Mouse (Mus musculus) hindbrain, embryonic 11.5 days (tissue): Measurements from ENCODE around the gene Gstz1. TPM values are rescaled to one million over a fixed set of nuclear protein-coding genes. Genes with fewer than 3 reads are reported as not detected.

ENCODE experiments used
- ATAC-seq: fragments of 200-750 bp; cut with Nextera tagmentation; 2 replicates; pipeline ENCODE4 v1.8.0; 2017; ENCODE audit warnings: mild to moderate bottlenecking, moderate TSS enrichment, moderate library complexity; ENCODE audit not compliant: low FRiP score
- DNase-seq: peaks from one replicate; pipeline ENCODE4 v3.0.0-alpha.2; 2015; ENCODE audit warnings: low spot score
- H3K27ac ChIP-seq: fragments of 300-500 bp; sonication (generic); 2 replicates; pipeline ENCODE4 v1.5.1; 2014; ENCODE audit warnings: mild to moderate bottlenecking, low read depth, low read length
- H3K27me3 ChIP-seq: fragments of 300-500 bp; sonication (generic); 2 replicates; pipeline ENCODE4 v1.6.1; 2014; ENCODE audit warnings: mild to moderate bottlenecking, low read length, moderate library complexity, mixed read lengths; ENCODE audit not compliant: control insufficient read depth, insufficient read depth
- H3K36me3 ChIP-seq: fragments of 300-500 bp; sonication (generic); 2 replicates; pipeline ENCODE4 v1.6.1; 2014; ENCODE audit warnings: mild to moderate bottlenecking, low read length, moderate library complexity, mixed read lengths; ENCODE audit not compliant: control insufficient read depth, insufficient read depth
- H3K4me1 ChIP-seq: fragments of 300-500 bp; sonication (generic); replicated peaks from 2 replicates; pipeline ENCODE4 v1.6.1; 2014; ENCODE audit warnings: low read length, mixed read lengths; ENCODE audit not compliant: control insufficient read depth, insufficient read depth
- H3K4me2 ChIP-seq: fragments of 300-500 bp; sonication (generic); replicated peaks from 2 replicates; pipeline ENCODE4 v1.6.1; 2014; ENCODE audit warnings: mild to moderate bottlenecking, low read depth, low read length
- H3K4me3 ChIP-seq: fragments of 300-500 bp; sonication (generic); 2 replicates; pipeline ENCODE4 v1.5.1; 2014; ENCODE audit warnings: low read depth, low read length
- H3K9ac ChIP-seq: fragments of 300-500 bp; sonication (generic); 2 replicates; pipeline ENCODE4 v1.6.1; 2014; ENCODE audit warnings: low read depth, low read length
- H3K9me3 ChIP-seq: fragments of 300-500 bp; sonication (generic); 2 replicates; pipeline ENCODE4 v1.6.1; 2016; ENCODE audit warnings: low read length; ENCODE audit not compliant: control insufficient read depth
- WGBS: fragments of 180-500 bp; shearing (Covaris S2); extraction: QIAGEN DNeasy Blood & Tissue Kit; methylation state at CpG from one replicate; pipeline ENCODE4 v1.1.7; 2014; 5-methylcytosine and 5-hydroxymethylcytosine counted together
- polyA plus RNA-seq: library from polyadenylated mRNA; unstranded; fragments of >200 nt; fragmentation: Nextera tagmentation; extraction: Ambion mirVana; gene quantifications from 2 replicates; pipeline ENCODE4 v1.2.1, GENCODE M21; 2014

Gene Gstz1
- 26.0 and 31.4 TPM in 2 replicates for polyA plus RNA-seq

DNA sequence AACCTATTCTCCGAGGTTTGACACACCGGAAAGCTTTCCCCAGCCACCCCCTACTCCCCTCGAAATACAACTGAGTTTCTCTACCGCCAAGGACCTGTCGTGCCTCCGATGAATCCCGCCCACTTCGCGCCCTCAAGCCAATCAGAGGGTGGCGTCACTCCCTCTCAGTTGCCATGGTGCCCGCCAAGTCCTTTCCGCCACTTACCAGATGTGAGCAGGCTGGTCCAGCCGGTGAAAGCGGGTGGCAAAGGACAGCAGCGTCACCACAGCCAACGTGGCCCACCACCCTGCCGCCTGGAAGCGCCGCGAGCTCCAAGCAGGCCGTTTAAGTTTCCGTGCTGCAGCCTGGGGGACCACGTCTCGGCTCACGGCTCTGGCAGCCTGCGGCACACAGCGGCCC lies at the start of gene Gstz1:
Gene Gstz1, plus strand, starts transcription at position 200 of the 400 bp plus-strand sequence.
- ATAC-seq = peak; percentile 93
- Histone ChIP-seq H3K4me1 (no peaks in the 10 kb centered on the region), H3K4me2 (peak within 1 kb of the TSS; percentile 61), H3K4me3 (peak within 1 kb of the TSS; percentile 83), H3K36me3 (no peaks in the 10 kb centered on the region), H3K9ac (peak within 1 kb of the TSS; percentile 84), H3K9me3 (no peaks in the 10 kb centered on the region), H3K27ac (peak within 1 kb of the TSS; percentile 92), H3K27me3 (no peaks in the 10 kb centered on the region)
- 0% methylated on average over 27 of the region's 27 CpGs for WGBS
- peak; percentile 92 for DNase-seq

DNA sequence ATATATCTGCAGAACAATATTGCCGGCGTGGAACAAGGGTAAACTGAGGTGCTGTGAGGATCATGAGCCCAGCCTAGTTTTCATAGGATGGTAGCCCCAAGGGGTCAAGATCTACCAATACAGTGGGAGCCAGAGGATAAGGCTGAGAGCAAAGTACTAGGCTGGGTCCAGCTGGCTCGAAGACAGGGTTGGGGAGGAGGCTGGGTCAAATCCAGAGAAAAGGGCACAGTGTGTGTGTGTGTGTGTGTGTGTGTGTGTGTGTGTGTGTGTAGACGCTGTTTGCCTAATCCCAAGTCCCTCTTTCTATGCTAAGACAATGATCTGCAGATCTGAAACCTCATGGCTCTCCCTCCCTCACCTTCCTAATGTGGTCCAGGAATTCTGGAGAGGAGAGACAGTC lies 46.6 kb upstream of the Gstz1 start:
- Histone ChIP-seq H3K9ac (no peak overlapping the region), H3K4me1 (peaks cover 6% of the 10 kb centered on the region; the same call in 1 of the 2 replicates), H3K9me3 (no peaks in the 10 kb centered on the region), H3K36me3 (no peaks in the 10 kb centered on the region), H3K27ac (no peak overlapping the region), H3K4me3 (no peak overlapping the region), H3K4me2 (no peak overlapping the region), H3K27me3 (peaks cover 10% of the 10 kb centered on the region)
- ATAC-seq = no peak
- no peak for DNase-seq
- 83% methylated on average over 4 of the region's 4 CpGs for WGBS

DNA sequence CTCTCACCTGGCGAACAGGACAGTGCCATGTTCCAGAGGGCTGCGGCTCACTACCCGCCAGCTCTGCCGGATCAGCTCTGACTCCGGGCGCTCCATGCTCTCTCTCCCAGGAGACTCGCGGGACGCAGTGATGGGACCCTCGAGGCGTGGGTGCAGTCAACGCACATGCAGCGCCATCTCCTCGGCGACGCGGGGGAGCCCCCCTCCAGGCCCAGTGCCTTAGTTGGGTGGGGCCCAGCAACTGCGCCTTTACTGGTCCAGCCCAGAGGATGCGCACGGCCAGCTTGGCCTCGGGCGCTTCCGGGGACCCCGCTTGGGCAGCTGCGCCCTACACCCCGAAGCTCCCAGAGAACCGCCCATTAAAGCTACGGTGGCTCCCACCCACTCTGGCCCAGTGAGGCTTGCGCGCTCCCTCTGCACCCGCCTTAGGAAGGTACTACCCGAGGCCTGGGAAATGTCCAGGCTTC lies 44.8 kb upstream of the Gstz1 start, which contains the start of gene Ngb:
Gene Ngb, minus strand, starts transcription at position 375 of the 467 bp plus-strand sequence.
- ATAC-seq (no peak), DNase-seq (peak; percentile 15)
- no peak within 1 kb of the TSS for H3K9ac ChIP-seq
- H3K9me3 ChIP-seq = no peaks in the 10 kb centered on the region
- H3K27ac ChIP-seq = no peak within 1 kb of the TSS
- peaks cover 6% of the 10 kb centered on the region; the same call in 1 of the 2 replicates for H3K4me1 ChIP-seq
- WGBS = 3% methylated on average over 32 of the region's 32 CpGs
- H3K27me3 ChIP-seq = peaks cover 10% of the 10 kb centered on the region
- H3K4me3 ChIP-seq = peak within 1 kb of the TSS; percentile 25
- no peaks in the 10 kb centered on the region for H3K36me3 ChIP-seq
- H3K4me2 ChIP-seq = peak within 1 kb of the TSS; percentile 44

DNA sequence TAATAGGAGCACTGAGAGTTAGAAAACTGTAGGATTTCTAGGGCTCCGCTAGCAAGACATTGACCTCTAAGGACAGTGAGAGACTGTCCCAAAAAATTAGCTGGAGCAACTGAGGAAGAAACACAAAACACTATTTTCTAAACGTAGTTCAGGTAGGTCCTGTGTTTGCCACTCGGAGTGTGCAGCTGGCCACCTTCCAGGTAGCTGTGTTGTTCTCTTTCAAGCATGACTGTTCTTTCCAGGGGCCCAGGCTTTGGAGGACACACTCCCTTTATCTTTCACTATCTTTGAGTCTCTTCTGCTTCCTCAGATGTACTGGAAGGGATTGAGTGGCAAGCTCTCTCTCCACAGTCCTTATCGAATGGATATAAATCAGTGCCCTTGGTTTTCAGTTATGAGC lies 43.5 kb upstream of the Gstz1 start:
- DNase-seq = no peak
- no peak overlapping the region for H3K4me2 ChIP-seq
- no peaks in the 10 kb centered on the region for H3K9me3 ChIP-seq
- ATAC-seq = no peak
- peaks cover 10% of the 10 kb centered on the region for H3K27me3 ChIP-seq
- 94% methylated on average over 4 of the region's 4 CpGs for WGBS
- H3K4me3 ChIP-seq = no peak overlapping the region
- peaks cover 8% of the 10 kb centered on the region; the same call in 1 of the 2 replicates for H3K4me1 ChIP-seq
- no peak overlapping the region for H3K9ac ChIP-seq
- no peak overlapping the region for H3K27ac ChIP-seq
- no peaks in the 10 kb centered on the region for H3K36me3 ChIP-seq

DNA sequence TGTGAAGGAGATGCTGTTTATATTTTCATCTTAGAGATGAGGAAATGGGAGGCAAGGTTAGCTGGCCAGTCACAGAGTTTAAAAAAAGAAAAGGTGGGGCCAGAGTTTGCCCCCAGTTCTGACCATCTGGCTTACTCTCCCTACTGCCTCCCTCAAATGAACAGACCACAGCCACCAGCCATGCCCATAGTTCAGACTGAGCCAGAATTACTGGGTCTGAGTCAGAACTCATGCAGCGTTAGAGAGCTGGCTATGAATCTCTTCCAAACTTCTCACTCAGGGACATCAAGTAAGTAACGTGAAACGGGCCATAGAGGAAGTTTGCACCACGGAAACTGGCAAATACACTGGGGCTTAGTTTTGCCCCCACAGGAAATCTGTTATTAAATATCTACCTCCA lies 42.2 kb upstream of the Gstz1 start:
- H3K4me2 ChIP-seq = no peak overlapping the region
- H3K9me3 ChIP-seq = no peaks in the 10 kb centered on the region
- H3K9ac ChIP-seq = no peak overlapping the region
- no peak overlapping the region for H3K4me3 ChIP-seq
- H3K36me3 ChIP-seq = no peaks in the 10 kb centered on the region
- peaks cover 10% of the 10 kb centered on the region for H3K27me3 ChIP-seq
- DNase-seq (no peak), ATAC-seq (no peak)
- H3K4me1 ChIP-seq = peaks cover 8% of the 10 kb centered on the region; the same call in 1 of the 2 replicates
- H3K27ac ChIP-seq = no peak overlapping the region
- 94% methylated on average over 4 of the region's 4 CpGs for whole genome bisulfite sequencing

- Histone ChIP-seq H3K4me2 (no peak overlapping the region), H3K4me1 (0 out of 2 replicates have a peak, but pooled peaks cover 2% of the 10 kb centered on the region), H3K9me3 (no peaks in the 10 kb centered on the region), H3K9ac (no peak overlapping the region), H3K27ac (no peak overlapping the region), H3K36me3 (no peaks in the 10 kb centered on the region), H3K4me3 (no peak overlapping the region), H3K27me3 (no peaks in the 10 kb centered on the region; the same call in none of the 2 replicates)
- 37% methylated on average over 3 of the region's 3 CpGs for WGBS
- no peak for DNase-seq
- ATAC-seq = no peak; the same call in 1 of the 2 replicates
Observed at GRCm38 (mm10) chr12:87107357-87107977, 39.5 kb upstream of the Gstz1 start.

GRCm38 (mm10) chr12:87121918-87122589 lies 24.9 kb upstream of the Gstz1 start:
- no peaks in the 10 kb centered on the region for H3K9me3 ChIP-seq
- WGBS = 96% methylated on average over 4 of the region's 4 CpGs
- ATAC-seq (no peak), DNase-seq (no peak)
- no peaks in the 10 kb centered on the region; the same call in 1 of the 2 replicates for H3K36me3 ChIP-seq
- H3K9ac ChIP-seq = no peak overlapping the region
- no peak overlapping the region for H3K4me2 ChIP-seq
- H3K4me3 ChIP-seq = no peak overlapping the region
- no peaks in the 10 kb centered on the region for H3K4me1 ChIP-seq
- H3K27me3 ChIP-seq = no peaks in the 10 kb centered on the region
- H3K27ac ChIP-seq = no peak overlapping the region

DNA sequence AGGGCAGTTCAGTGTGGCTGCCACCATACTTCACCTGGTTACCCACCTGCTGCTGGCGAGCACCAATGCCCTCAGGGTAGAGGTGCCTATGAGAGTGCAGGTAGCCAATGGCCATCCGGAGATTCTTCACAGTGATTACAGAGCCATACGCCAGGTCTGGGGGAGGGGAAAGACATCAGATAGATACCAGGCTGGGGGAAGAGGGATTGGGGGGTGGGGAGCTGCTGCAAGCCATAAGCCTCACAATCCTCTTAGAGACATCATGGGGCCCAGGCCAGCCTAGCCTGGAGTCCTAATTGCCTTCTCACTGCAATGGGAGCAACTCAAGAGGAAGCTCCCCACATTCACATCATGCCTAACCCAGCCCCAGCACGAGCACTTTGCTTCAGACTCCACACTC lies 19.7 kb upstream of the Gstz1 start:
- no peaks in the 10 kb centered on the region for H3K36me3 ChIP-seq
- no peak for DNase-seq
- 70% methylated on average over 4 of the region's 4 CpGs for WGBS
- no peaks in the 10 kb centered on the region for H3K9me3 ChIP-seq
- no peaks in the 10 kb centered on the region for H3K4me1 ChIP-seq
- no peak overlapping the region for H3K27ac ChIP-seq
- H3K4me3 ChIP-seq = no peak overlapping the region
- no peak for ATAC-seq
- no peaks in the 10 kb centered on the region for H3K27me3 ChIP-seq
- no peak overlapping the region for H3K4me2 ChIP-seq
- H3K9ac ChIP-seq = no peak overlapping the region
